Comparison of ENCODE assay signal across 13 mouse cellular contexts in genomic region chr5:151020031-151020820, GRCm38 (mm10).
DNase-seq lines count a peak whose midpoint lies in the region; ATAC-seq and TF ChIP-seq lines count a peak whose summit lies in the region.
"Had no signal": no experiment of that assay in that cellular context is flagged by ENCODE, and none has a peak within 500 bp of the region (broad histone marks: within the 10 kb centered on the region; RNA-seq: fewer than 3 reads in every experiment).

No protein-coding gene starts in this region.

- ATAC-seq in forebrain, embryonic 12.5 days (ENCODE audit: low FRiP score), result no peak
- ATAC-seq in heart, embryonic 16.5 days (replicated peaks; ENCODE audit: extremely low read depth, insufficient read depth, low FRiP score), result no peak
- ATAC-seq: midbrain, embryonic 15.5 days had no signal

- H3K9me3 ChIP-seq in forebrain, embryonic 10.5 days, result peaks cover 1% of the 10 kb centered on the region; the same call in 1 of the 2 replicates
- no peaks in the 10 kb centered on the region for H3K9me3 ChIP-seq in forebrain, embryonic 12.5 days
- H3K9me3 ChIP-seq in heart, embryonic 16.5 days (replicated peaks; ENCODE audit: control insufficient read depth, low read length), result no peaks in the 10 kb centered on the region
- H3K9me3 ChIP-seq: liver, embryonic 15.5 days; midbrain, embryonic 15.5 days had no signal

- TF ChIP-seq CTCF in lung, adult 2 months (IDR thresholded peaks at IDR 0.05; ENCODE audit: insufficient read depth, low read length), result no peak

- WGBS in forebrain, embryonic 10.5 days, result 86% methylated on average over 13 of the region's 13 CpGs
- 72% methylated on average over 13 of the region's 13 CpGs for WGBS in forebrain, embryonic 12.5 days
- 70% methylated on average over 13 of the region's 13 CpGs for WGBS in heart, embryonic 16.5 days
- WGBS in lung, adult 2 months, result 62% methylated on average over 13 of the region's 13 CpGs

- no peak for TF ChIP-seq POLR2A in lung, adult 2 months (IDR thresholded peaks at IDR 0.05; ENCODE audit: borderline replicate concordance, extremely low read depth, low read depth, low read length)

- H3K9ac ChIP-seq in forebrain, embryonic 12.5 days, result no peak overlapping the region
- H3K9ac ChIP-seq in heart, embryonic 16.5 days (ENCODE audit: low read length), result no peak overlapping the region
- H3K9ac ChIP-seq: liver, embryonic 15.5 days; midbrain, embryonic 15.5 days had no signal

- no peaks in the 10 kb centered on the region for H3K27me3 ChIP-seq in forebrain, embryonic 10.5 days (ENCODE audit: poor library complexity, severe bottlenecking)
- H3K27me3 ChIP-seq in forebrain, embryonic 12.5 days, result no peaks in the 10 kb centered on the region
- no peaks in the 10 kb centered on the region for H3K27me3 ChIP-seq in heart, embryonic 16.5 days (ENCODE audit: control insufficient read depth, insufficient read depth, low read length)
- H3K27me3 ChIP-seq: liver, embryonic 15.5 days; midbrain, embryonic 15.5 days had no signal

- H3K4me3 ChIP-seq in forebrain, embryonic 10.5 days, result no peak overlapping the region
- H3K4me3 ChIP-seq in forebrain, embryonic 12.5 days (replicated peaks), result no peak overlapping the region
- no peak overlapping the region for H3K4me3 ChIP-seq in heart, embryonic 16.5 days (ENCODE audit: low read length)
- H3K4me3 ChIP-seq in lung, adult 2 months (replicated peaks; ENCODE audit: extremely low read depth, low read depth, low read length), result peak overlapping the region; percentile 42
- peak overlapping the region; percentile 36 for H3K4me3 ChIP-seq in brown adipose tissue, adult 24 weeks (ENCODE audit: insufficient read depth, low read depth, low read length)
- H3K4me3 ChIP-seq: liver, embryonic 15.5 days; midbrain, embryonic 15.5 days had no signal

- H3K4me2 ChIP-seq in forebrain, embryonic 12.5 days, result no peak overlapping the region
- peak overlapping the region; percentile 7; the same call in 1 of the 2 replicates for H3K4me2 ChIP-seq in heart, embryonic 16.5 days (ENCODE audit: low read depth, low read length)
- H3K4me2 ChIP-seq: liver, embryonic 15.5 days; midbrain, embryonic 15.5 days had no signal

- H3K36me3 ChIP-seq in forebrain, embryonic 10.5 days (replicated peaks), result no peaks in the 10 kb centered on the region
- no peaks in the 10 kb centered on the region for H3K36me3 ChIP-seq in forebrain, embryonic 12.5 days (replicated peaks)
- no peaks in the 10 kb centered on the region for H3K36me3 ChIP-seq in heart, embryonic 16.5 days (ENCODE audit: control insufficient read depth, insufficient read depth)
- H3K36me3 ChIP-seq: liver, embryonic 15.5 days; midbrain, embryonic 15.5 days had no signal

- DNase-seq in forebrain, embryonic 10.5 days (ENCODE audit: extremely low spot score, low spot score), result no peak
- no peak for DNase-seq in heart, adult 9 months (ENCODE audit: low spot score in 2 of 2)
- DNase-seq in lung, adult 2 months, result no peak
- no peak for DNase-seq in lung, postnatal 14 days
- DNase-seq in urinary bladder, adult 2 months (ENCODE audit: low spot score), result no peak
- DNase-seq: adrenal gland, adult 8-10 months; kidney, postnatal 10 days; layer of hippocampus, postnatal 36 days had no signal

- H3K27ac ChIP-seq in forebrain, embryonic 10.5 days, result peak overlapping the region; percentile 62
- H3K27ac ChIP-seq in forebrain, embryonic 12.5 days, result no peak overlapping the region
- H3K27ac ChIP-seq in heart, embryonic 16.5 days (ENCODE audit: low read length), result no peak overlapping the region
- H3K27ac ChIP-seq in brown adipose tissue, adult 24 weeks (replicated peaks; ENCODE audit: low read depth, low read length), result 0 out of 2 replicates have a peak overlapping the region, but pooled peaks have one; percentile 39
- H3K27ac ChIP-seq: liver, embryonic 15.5 days; midbrain, embryonic 15.5 days had no signal

- peaks cover 23% of the 10 kb centered on the region for H3K4me1 ChIP-seq in forebrain, embryonic 10.5 days
- peaks cover 23% of the 10 kb centered on the region for H3K4me1 ChIP-seq in forebrain, embryonic 12.5 days
- H3K4me1 ChIP-seq in heart, embryonic 16.5 days (ENCODE audit: control insufficient read depth, insufficient read depth, low read length), result peaks cover 10% of the 10 kb centered on the region; the same call in 1 of the 2 replicates
- peaks cover 9% of the 10 kb centered on the region for H3K4me1 ChIP-seq in lung, adult 2 months (ENCODE audit: control insufficient read depth, insufficient read depth, low read length)
- peaks cover 6% of the 10 kb centered on the region for H3K4me1 ChIP-seq in brown adipose tissue, adult 24 weeks (ENCODE audit: control insufficient read depth, insufficient read depth, insufficient read length, low read length)
- H3K4me1 ChIP-seq: liver, embryonic 15.5 days had no signal

Comparison
In these comparisons a context has a peak if more than half of its experiments do, and no peak if none do; other contexts are left out.
1. H3K27ac ChIP-seq: peak in forebrain, embryonic 10.5 days (single experiment) and brown adipose tissue, adult 24 weeks (single experiment); none in forebrain, embryonic 12.5 days (single experiment) and heart, embryonic 16.5 days (single experiment).
2. H3K4me3 ChIP-seq: peak in lung, adult 2 months (single experiment) and brown adipose tissue, adult 24 weeks (single experiment); none in forebrain, embryonic 10.5 days (single experiment), forebrain, embryonic 12.5 days (single experiment) and heart, embryonic 16.5 days (single experiment).